17 mouse cellular contexts compared by ENCODE assay signal in the genomic region with DNA sequence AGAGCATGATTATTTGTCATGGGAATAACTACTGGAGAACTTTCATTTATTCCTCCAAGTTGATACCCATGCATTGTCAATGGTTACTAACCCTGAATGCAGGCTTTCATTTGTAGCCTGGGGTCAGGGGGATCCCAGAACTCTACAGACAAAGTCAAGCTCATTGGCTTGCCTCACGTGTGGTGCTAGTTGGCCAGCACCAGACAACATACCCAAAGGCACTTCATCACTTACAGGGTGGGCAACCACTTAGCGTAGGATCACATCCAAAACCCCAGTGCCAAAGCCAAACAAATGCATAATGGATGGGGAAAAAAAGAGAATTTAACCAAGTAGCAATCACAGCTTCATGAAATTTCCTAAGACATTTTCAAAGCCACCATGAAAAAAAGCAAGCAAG.
"Had no signal": no experiment of that assay in that cellular context is flagged by ENCODE, and none has a peak within 500 bp of the region (broad histone marks: within the 10 kb centered on the region; RNA-seq: fewer than 3 reads in every experiment).

No protein-coding gene starts in this region.

- DNase-seq: lung, adult 18-20 months; lung, postnatal 14 days; lung, postnatal 36 days; midbrain, embryonic 14.5 days; right cerebral cortex, postnatal 14 days; thymus, adult 2 months; thymus, postnatal 25 days; thymus, postnatal 4 days had no signal

- H3K9me3 ChIP-seq: lung, embryonic 15.5 days; megakaryocyte, embryonic 14.5 days; midbrain, embryonic 12.5 days; neural tube, embryonic 13.5 days; stomach, embryonic 15.5 days had no signal

- H3K4me1 ChIP-seq: lung, embryonic 15.5 days; megakaryocyte, embryonic 14.5 days; midbrain, embryonic 12.5 days; neural tube, embryonic 13.5 days; stomach, embryonic 15.5 days had no signal

- H3K27me3 ChIP-seq: lung, embryonic 15.5 days; megakaryocyte, embryonic 14.5 days; midbrain, embryonic 12.5 days; neural tube, embryonic 13.5 days; stomach, embryonic 15.5 days had no signal

- ATAC-seq: lung, postnatal 0 days; midbrain, embryonic 16.5 days had no signal

- H3K4me2 ChIP-seq: lung, embryonic 15.5 days; midbrain, embryonic 12.5 days; neural tube, embryonic 13.5 days; stomach, embryonic 15.5 days had no signal

- H3K4me3 ChIP-seq: lung, embryonic 15.5 days; megakaryocyte, embryonic 14.5 days; midbrain, embryonic 12.5 days; neural tube, embryonic 13.5 days; stomach, embryonic 15.5 days had no signal

- H3K36me3 ChIP-seq: lung, embryonic 15.5 days; midbrain, embryonic 12.5 days; neural tube, embryonic 13.5 days; stomach, embryonic 15.5 days had no signal

- H3K9ac ChIP-seq: lung, embryonic 15.5 days; midbrain, embryonic 12.5 days; neural tube, embryonic 13.5 days; stomach, embryonic 15.5 days had no signal

- H3K27ac ChIP-seq: lung, embryonic 15.5 days; macrophage; midbrain, embryonic 12.5 days; neural tube, embryonic 13.5 days; stomach, embryonic 15.5 days; stomach, postnatal 0 days had no signal
